Comparison of ENCODE assay signal across 8 mouse cellular contexts in genomic region chr13:55692535-55693242, GRCm38 (mm10). TPM values are rescaled to one million over a fixed set of nuclear protein-coding genes. Genes with fewer than 3 reads are reported as not detected.
DNase-seq lines count a peak whose midpoint lies in the region; ATAC-seq and TF ChIP-seq lines count a peak whose summit lies in the region.

Gene B230219D22Rik (plus strand): TSS chr13:55693124.

- peak within 1 kb of the TSS; percentile 99 for H3K9ac ChIP-seq in hindbrain, postnatal 0 days (replicated peaks; ENCODE audit: low read length)

- H3K9me3 ChIP-seq in hindbrain, postnatal 0 days (ENCODE audit: low read length) = no peaks in the 10 kb centered on the region

- intact Hi-C loops in gastrocnemius, adult 2 months (cut with DNase I) = loop anchor here (5.0 kb wide), 2 partner anchors 35 to 50 kb away; partner anchors contain the start of gene Pcbd2
- intact Hi-C loops in left cerebral cortex, adult 2 months (cut with DNase I) = loop anchor here (1.0 kb wide), 1 partner anchor 36 kb away; no protein-coding TSS in a partner anchor

- peak; percentile 98 for ATAC-seq in hindbrain, postnatal 0 days
- ATAC-seq in megakaryocyte, adult 5-6 weeks (ENCODE audit: poor library complexity, severe bottlenecking) = peak; percentile 96

- DNase-seq in WW6 (ENCODE audit: low read depth, low spot score) = peak; percentile 90
- DNase-seq in cerebellum, postnatal 4 days (ENCODE audit: low spot score in 2 of 2) = peak; percentile 83 to 94
- DNase-seq in gastrocnemius, adult 2 months = peak; percentile 93
- peak; percentile 98 for DNase-seq in hindbrain, postnatal 0 days (ENCODE audit: low spot score)
- DNase-seq in left cerebral cortex, adult 2 months (ENCODE audit: extremely low spot score in 1 of 2, low spot score in 2 of 2) = peak; percentile 88 to 93
- DNase-seq in right cerebral cortex, adult 2 months (ENCODE audit: low spot score in 2 of 2) = peak; percentile 86 to 90
- DNase-seq in urinary bladder, postnatal 14 days (ENCODE audit: low spot score) = peak; percentile 91

- H3K4me2 ChIP-seq in hindbrain, postnatal 0 days (ENCODE audit: low read depth, low read length) = peak within 1 kb of the TSS; percentile 78

- H3K27me3 ChIP-seq in hindbrain, postnatal 0 days (ENCODE audit: insufficient read depth, low read length) = no peaks in the 10 kb centered on the region

- no peak for TF ChIP-seq CTCF in gastrocnemius, adult 2 months (IDR thresholded peaks at IDR 0.05)
- peak; percentile 45 for TF ChIP-seq CTCF in hindbrain, postnatal 0 days (IDR thresholded peaks at IDR 0.05; ENCODE audit: low read depth)
- TF ChIP-seq CTCF in left cerebral cortex, adult 2 months (IDR thresholded peaks at IDR 0.05) = peak; percentile 20

- peak within 1 kb of the TSS; percentile 98 for H3K27ac ChIP-seq in gastrocnemius, adult 2 months
- H3K27ac ChIP-seq in hindbrain, postnatal 0 days = peak within 1 kb of the TSS; percentile 98
- H3K27ac ChIP-seq in left cerebral cortex, adult 2 months = peak within 1 kb of the TSS; percentile 96

- peaks cover 15% of the 10 kb centered on the region for H3K4me1 ChIP-seq in hindbrain, postnatal 0 days (ENCODE audit: insufficient read depth, low read length)

- no peaks in the 10 kb centered on the region for H3K36me3 ChIP-seq in hindbrain, postnatal 0 days (ENCODE audit: insufficient read depth, low read length)

- H3K4me3 ChIP-seq in gastrocnemius, adult 2 months = peak within 1 kb of the TSS; percentile 99
- H3K4me3 ChIP-seq in hindbrain, postnatal 0 days (ENCODE audit: low read length) = peak within 1 kb of the TSS; percentile 85
- peak within 1 kb of the TSS; percentile 93 for H3K4me3 ChIP-seq in left cerebral cortex, adult 2 months

- 5% methylated on average over 51 of the region's 51 CpGs for WGBS in hindbrain, postnatal 0 days

RNA-seq across cellular contexts. Expression of gene B230219D22Rik, which starts in this region (rescaled TPM):
- total RNA-seq in gastrocnemius, adult 2 months (2021) = 10 to 100 TPM; 29.4 to 33.2 TPM
- 132 and 145 TPM in 2 replicates for total RNA-seq in hindbrain, postnatal 0 days (2014; rRNA removed)
- polyA plus RNA-seq in hindbrain, postnatal 0 days (2015; fragmentation: Nextera tagmentation; extraction: Ambion mirVana) = 51.7 and 55.0 TPM in 2 replicates
- total RNA-seq in left cerebral cortex, adult 2 months (2021) = 10 to 100 TPM; 74.6 to 77.8 TPM
- total RNA-seq in megakaryocyte, adult 5-6 weeks (2015) = 59.5 and 68.7 TPM in 2 replicates
- 32.5 and 35.8 TPM in 2 replicates for total RNA-seq in megakaryocyte, adult 5-6 weeks (2017)

Comparison
In these comparisons a context has a peak if more than half of its experiments do, and no peak if none do; other contexts are left out.
1. Peak in every context shown above with its lines: DNase-seq, ATAC-seq, H3K4me3 ChIP-seq and H3K27ac ChIP-seq.